Mouse (Mus musculus) thymus, postnatal 4 days (tissue): ENCODE results near the gene Glce.

Experiments
- DNase-seq: peaks from one replicate; pipeline ENCODE4 v3.0.0; 2021

Gene Glce

DNA sequence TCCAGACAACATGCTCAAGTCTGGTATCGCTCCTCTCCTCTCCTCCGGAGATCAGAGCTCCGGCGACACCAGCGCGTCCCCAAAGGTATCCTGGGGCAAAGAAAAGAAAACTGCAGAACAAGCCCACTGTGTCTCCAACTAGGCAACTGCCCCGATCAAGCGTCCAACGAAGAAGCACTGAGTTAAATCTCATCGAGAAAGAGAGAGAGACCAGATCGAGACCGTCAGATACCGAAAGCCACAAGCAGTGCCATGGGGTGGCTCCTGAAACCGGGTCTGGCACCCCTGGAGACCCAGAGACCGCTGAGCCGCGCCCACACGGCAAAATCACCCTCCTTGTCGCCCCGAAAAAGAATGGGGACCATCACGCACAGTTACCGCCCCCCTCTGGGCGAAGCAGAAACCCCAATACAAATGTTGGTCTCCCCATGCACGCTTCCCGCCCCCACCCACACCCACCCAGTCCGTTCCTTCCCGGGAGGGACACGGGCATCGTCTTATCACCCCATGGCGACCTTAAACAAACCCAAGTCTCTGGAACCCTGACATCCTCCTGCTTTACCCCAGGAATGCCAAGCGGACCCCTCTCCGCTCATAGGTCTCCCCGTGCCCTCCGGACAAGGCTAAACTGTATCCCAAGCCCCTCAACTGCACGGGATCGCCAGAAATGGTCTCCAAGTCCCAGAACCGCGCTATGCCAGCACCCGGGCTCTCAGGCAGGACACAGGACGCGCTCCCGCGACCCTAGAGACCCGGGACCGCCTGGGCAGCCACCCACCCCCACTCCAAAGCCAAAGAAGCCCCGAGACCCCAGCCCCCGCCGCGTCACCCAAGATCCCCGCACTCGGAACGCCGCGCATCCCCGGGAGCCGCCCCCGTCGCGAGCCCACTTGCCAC lies 656 bp downstream of the Glce start:
- peak; percentile 81 for DNase-seq

DNA sequence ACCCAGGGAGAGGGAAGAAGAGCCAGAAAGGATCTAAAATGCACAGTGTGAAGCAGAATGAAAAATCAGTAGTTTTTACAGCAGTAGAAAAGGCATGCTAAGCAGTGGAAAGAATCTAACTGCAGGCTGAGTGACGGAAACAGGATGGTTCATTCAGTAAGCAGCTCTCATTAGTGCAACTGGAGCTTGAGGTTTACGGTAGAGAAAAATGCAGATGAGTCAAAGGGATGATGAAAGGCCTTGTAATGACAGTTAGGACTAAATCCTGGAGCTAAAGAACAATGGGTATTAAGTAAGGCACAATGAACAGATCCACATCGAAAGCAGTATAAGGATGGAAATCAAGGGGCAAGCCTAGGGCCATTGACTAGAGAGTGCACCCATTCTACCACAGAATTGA lies 3.7 kb downstream of the Glce start:
- no peak for DNase-seq

DNA sequence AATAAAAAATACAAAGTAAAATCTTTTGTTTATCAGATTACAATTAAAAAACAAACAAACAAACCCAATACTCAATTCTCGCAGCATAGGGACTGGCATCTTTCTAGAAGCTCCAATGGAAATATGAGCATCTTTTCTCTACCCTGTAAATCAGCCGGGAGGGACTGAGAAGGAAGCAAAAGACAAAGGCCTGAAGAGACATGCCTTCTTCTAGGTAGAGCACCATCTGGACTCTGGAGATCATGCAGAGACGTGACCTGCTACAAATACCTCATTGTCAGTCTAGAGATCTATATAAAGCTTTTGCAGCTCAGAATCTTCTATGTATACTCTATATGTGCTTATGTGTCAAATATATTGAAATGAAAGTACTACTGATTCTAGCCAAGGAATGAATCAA lies 6.6 kb downstream of the Glce start:
- no peak for DNase-seq

DNA sequence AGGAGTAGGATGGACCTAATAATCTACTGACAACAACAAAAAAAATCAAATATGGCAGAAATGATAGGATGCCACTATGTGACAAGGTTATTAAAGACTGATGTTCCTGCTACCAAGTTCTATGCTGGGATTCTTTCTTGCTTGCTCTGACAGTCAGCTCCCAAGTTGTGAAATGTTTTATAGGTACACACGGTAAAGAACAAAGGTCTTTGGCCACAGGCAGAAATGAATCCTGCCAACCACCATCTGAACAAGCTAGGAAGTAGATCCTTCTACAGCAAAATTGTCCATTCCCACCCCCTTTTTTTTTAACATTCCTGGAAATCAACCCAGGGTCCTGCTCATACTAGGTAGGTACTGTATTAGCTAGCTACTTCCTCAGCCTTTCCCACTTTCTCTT lies 25.9 kb downstream of the Glce start:
- DNase-seq = no peak

DNA sequence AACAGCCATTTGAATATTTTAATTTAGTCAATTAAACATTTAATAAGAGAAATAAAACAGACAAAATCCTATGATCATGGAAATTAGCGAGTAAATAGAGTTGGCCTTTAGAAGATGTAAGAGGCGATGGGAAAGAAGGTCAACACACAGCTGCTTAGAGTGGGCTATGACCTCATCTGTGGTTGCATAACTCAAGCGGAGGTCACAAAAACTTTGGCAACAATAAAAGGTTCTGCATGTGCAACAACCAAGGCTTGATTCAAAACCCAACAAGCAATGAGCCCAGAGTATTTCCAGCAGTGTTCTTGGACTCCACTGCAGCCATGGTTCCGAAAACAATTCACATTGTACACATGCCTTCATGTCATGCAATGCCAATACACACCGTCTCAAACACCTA lies 30.9 kb downstream of the Glce start:
- DNase-seq = no peak

DNA sequence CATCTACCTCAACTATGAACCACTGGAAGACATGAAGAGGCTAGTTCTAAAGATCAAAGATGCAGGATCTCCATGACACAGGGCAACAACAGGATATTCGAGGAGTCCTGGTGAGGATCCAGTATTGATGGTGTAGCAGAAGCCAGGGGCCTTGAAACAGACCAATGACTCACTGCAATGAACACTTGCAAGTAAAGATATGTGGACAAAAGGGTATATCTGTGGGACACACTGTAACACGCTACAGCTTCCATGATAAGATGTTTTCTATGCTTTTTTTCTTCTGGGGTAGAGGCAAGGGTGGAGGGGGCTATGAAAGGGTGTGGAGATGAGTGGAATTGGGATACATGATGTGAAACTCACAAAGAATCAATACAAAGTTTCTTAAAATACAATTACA lies 36.9 kb downstream of the Glce start:
- DNase-seq = no peak

DNA sequence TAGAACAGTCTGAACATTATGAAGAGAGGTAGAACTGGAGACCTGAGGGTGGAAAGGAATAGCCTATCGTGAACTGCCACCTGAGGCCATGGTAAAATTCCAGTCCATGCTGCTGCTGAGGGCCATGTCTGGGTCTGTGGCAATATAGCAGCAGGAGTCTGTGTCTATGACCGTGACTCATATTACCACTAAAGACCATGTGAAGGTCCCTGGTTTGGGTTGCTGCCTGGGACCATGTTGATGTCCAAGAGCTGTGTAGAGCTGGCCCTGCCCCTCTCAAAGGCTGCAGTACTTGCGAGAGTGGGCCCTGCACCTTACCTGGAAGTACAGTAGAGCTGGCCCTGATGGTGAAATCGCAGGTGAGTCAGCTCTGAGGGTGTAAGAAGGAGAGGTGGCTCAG lies 37.6 kb downstream of the Glce start:
- no peak for DNase-seq

DNA sequence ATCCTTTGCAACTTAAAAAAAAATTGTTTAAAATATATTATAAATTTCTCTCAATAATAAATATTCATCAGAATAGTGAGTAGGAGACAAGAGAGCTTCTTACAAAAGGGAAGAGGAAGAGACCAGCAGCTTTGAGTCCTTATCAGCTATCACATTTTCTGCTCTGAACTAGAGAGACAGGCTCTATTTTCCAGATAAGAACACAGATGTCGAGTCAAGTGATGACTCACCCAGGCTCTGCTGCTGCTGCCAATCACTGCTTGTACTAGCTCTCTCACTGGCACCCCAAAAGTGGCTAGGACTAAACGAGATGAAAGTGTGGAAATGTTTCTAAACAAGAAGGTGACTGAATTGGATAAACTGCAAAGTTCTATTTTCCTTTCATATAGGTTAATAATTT lies 39.5 kb downstream of the Glce start:
- DNase-seq = no peak

DNA sequence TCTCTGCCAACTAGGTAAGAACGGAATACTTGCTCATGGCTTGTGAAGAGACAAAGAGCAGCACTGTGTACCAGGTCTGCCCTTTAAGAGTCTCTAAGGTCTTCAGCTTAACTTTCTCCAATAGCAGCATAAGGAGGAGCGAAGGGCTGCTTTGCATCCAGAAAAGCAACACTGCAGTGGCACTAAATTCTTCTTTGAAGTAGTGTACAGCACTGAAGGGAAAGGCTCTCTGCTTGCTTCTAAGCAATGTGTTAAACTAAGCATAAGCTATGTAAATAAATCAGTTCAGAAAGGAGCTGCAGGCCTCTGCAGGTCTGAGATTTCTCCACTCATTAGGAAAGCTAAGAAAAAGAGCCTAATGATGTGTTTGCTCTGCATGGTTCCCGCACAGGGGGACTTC lies 40.9 kb downstream of the Glce start:
- DNase-seq = no peak

DNA sequence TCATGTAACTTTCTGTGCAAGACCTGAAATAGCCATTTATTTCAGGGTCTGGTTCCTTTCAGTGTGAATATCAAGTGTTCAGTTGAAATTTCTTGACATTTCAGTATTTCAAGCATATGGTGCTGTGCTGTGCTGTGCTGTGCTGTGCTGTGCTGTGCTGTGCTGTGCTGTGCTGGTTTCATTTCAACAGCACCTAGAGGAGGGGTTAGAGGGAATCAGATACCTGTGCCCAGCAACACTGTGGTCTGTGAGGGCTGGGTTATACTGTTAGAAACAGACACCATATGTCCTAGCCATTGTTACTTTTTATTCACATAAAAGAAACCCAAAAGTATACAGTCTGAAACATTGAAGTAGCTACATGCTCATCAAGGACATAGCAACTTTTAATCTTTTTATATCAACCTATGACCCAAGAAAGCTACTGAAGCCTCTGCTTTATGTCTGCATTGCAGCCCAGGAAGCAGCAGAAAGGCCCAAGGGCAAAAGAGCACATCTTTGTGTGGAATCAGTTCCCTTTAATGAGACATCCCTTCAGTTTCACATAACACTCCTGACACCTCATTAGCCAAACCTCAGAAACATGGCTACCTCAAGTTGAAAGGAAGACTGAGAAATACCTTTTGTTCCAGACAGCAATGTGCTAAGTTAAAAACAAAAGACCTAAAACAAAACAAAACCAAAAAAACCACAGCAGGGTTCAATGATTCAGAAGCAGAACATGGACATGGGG lies 42.3 kb downstream of the Glce start:
- no peak for DNase-seq

DNA sequence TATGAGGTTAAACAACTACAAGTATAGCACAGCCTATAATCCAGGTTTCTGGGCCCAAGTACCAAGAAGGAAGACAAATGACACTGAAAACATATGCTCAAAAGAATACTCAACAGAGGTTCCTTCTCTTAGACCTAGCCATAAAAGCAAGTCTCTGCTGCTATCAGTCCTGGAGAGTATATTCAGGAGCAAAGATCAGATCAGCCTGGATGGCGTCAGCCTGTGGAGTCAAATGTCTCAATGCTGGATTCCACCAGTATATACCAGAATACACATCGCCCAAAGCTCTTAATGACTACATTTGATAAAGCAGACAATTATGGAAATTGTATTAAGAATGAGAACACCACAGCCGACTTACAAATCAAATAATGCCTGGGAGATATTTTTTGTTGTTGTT lies 60.2 kb downstream of the Glce start:
- no peak for DNase-seq

DNA sequence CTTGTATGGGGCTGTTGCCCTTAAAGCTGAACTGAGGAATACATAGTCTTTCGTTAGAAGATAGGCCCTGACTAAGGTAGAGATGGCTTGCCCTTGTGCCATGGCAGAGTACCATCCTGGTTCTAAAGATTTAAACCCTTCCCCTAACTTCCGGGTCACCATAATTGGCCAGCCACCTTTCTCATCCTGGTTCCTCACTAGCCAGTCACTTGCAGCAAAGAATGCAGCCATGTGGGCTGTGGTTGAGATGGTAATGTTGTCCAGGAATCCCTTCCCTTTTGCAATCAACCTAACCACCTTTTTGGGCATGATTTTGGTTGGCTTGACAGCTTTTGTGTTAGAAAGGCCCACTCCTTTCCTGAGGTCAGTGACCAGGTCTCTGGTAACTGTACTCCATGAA lies 62.0 kb downstream of the Glce start:
- no peak for DNase-seq

DNA sequence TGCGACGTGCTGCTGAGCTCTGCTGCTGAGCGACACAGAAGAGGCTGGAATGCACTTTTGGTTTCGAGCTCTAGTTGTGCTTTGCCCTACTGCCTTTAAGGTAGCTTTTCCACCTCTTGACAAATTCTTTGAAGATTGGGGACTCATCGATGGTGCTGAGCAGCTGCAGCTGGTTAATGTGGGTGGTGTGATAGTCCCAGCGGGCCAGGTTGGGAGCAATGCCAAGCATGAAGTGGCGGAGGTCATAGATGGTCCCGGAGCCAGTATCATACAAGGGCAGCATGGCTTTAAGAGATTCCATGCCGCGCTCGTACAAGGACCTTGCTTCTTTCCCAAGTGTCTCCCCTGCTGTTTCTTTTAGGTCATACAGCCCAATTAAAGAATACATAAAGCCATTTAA lies 62.5 kb downstream of the Glce start:
- no peak for DNase-seq

DNA sequence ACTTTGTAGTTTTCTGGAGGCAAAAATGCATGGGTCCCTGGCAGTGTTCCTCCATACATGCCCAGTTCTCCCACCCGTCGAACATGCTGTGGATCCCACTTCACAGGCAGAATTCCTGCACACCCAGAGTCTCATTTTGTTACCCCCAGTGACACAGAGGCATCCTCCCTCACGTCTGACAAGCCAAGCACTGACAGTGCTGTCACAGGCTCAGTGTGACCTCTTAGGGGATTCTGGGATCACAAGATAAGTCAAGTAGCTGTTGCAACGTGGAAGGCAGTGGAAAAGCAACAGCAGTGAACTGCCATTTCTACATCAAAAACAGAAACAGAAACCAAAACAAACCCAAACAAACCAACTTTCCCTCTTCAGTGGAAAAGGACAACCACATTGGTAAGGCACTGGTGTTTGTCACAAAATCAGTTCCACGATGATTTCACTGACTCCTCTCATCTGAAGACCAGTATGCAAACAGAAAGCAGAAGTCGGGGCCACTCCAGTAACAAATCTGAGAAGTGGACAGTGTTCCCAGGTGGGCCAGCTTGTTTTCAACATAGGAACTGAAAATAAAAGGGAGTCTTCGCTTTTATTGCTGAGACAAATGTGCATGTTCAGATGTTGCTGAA lies 64.5 kb downstream of the Glce start:
- DNase-seq = no peak

DNA sequence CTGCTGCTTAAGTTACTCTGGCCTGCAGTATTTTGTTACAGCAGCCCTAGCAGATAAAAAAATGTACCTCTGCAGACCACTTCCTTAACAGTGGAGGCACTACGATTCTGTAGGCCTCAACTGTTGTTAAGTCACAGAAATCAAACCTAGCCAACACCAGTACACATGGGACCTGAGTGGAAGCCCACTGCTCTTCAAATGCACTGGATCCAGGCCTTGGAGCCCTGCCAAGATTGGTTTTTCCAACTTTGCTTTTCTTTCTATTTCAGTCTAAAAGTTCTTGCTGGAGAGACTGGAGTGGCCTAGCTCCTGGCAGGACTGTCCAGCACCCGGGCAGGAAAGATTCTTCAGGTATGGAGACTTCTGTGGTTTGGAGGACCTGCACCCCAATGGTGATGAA lies 66.2 kb downstream of the Glce start:
- no peak for DNase-seq

DNA sequence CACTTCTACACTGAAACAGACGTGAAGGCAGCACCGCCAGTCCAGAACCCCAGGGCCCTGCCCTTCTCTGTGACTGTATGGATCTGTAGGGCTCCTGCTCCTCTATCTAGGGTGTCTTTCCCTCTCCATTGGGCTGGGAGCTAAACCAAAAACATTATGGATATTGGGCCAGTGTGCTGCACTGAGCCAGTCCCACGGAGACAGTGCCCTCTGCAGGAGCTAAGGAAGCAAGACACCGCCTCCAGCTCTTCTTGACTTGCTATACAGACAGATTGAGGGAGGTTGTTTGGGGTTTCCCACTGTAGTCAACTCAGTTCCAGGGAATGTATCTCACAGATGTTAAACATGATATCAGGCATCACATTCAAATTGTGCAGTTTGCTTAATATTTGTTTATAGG lies 71.7 kb downstream of the Glce start:
- peak; percentile 47 for DNase-seq

DNA sequence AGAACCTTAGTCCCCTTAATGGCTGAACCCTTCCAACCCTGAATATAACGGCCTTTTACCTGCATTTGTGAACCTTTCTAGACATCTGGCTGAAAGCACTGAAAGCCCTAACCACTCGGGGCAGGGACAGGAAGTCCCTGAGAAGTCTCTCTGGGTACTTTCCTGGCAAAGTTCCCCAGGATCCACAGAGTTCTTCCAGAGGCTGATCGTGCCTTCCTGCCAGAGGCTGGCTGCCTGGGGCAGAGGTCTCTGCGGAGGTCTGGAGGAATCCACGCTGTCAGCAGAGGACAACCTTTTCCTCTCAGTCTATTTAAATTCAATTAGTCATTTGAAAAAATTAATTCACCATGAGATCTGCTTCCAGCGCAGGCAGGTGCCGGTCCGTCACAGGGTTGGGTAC lies 73.3 kb downstream of the Glce start:
- DNase-seq = no peak

DNA sequence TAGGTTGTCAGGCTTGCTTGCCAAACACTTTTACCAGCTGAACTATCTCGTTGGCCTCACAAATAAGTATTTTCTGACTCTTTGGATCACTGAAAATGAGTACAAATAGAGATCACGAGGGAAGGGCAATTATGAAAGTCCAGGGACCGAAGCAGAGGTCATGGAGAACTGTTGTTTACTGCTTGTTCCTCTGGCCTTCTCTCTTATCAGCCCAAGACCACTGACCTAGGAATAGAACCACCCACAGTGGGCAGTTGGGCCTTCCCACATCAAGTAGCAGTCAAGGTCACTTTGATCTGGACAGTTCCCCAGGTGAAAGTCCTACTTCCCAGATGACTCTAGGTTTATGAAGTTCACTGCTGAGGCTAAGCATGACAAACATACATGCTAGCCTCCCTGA lies 80.3 kb downstream of the Glce start:
- no peak for DNase-seq

DNA sequence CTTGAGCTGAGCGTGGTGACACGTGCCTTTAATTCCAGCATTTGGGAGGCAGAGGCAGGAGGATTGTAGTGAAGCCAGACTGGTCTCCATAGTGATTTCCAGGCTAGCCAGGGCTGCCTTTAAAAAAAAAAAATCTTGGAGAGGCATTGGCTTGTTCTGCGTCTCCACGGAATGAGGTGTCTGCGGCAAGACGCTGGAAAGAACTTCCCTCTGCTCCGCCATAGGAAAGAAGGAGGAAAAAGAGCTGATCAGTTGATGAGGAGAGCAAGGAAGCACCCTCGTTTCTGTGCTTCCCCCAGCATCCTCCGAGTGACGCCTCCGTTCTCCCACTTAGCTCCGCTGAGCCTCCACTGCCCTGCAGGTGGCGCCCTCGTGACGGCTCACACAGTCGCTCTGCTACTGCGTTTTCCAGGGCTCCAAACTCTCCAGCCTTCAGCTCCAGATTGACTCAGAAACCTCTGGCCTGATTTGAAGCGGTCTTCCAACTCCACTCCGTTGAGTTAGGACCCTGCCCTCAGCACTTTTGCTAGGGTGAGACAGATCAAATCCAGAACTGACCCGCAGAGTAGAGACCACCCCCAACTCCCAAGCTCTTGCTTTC lies 82.3 kb downstream of the Glce start:
- peak; percentile 96 for DNase-seq

DNA sequence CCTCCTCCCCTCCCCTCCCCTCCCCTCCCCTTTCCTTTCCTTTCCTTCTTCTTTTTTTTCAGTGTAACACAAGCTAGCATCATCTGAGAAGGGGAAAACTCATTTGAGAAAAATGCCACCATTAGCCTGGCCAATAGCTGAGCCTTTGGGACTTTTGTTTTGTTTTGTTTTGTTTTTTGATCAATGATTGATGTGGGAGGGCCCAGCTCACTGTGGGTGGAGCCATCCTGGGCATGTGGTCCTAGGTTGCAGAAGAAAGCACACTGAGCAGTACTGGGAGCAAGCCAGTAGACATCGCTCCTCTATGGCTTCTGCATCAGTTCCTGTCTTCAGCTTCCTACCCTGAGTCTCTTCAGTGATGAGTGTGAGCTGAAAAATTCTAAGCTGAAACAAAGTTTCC lies 86.6 kb downstream of the Glce start:
- DNase-seq = no peak

DNA sequence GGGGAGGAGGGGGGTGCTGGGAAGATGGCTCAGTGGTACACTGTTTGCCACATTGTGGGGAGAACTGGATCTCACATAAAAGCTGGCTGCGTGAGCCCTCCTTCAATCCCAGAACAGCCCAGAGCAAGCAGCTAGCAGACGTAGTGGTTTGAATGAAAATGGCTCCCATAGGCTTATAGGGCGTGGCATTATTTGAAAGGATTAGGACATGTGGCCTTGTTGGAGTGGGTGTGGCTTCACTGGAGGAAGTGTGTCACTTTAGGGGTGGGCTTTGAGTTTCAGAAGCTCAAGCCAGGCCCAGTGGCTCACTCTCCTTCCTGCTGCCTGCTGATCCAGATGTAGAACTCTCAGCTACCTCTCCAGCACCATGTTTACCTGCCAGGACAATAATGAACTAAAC lies 90.2 kb downstream of the Glce start:
- DNase-seq = no peak

DNA sequence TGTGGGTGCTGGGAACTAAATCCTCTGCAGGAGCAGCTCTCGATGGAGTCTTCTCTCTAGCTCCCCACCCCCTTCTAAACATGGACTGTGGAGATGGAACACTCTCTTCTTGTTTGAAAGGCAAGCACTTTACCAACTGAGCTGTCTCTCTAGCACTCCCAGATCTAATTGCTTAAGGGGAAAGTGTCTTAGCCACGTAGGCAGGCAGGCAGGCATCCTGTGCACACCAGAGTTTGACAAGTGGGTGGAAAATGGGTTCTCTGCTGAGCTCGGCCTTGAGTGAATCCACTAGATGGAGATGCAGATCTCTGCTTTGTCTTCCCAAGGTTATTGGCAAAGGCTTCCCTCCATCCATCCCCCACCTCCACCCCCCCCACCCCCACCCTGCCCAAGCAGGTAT lies 94.4 kb downstream of the Glce start:
- no peak for DNase-seq

DNA sequence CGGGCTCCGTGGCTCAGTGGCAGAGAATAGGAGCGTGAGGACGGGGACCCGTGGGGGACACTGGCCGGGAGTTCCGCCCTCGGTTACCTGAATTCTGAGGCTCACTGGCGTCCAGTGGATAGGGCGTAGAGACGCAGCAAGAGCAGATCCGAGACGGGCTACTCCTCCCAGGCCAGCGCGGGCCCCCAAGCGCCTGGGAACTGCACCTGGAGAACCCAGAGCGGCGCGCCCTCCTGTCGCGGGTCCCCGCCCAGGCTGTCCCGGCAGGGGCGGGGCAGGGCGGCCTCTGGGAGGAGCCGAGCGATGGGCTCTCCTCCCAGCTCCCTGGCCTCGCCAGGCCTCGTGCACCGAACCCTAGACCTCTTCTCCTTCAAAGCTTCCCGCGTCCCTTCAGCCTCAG lies 95.9 kb downstream of the Glce start, which contains the start of gene Paqr5:
TSS of gene Paqr5 (minus strand) at position 257 of the 400 bp plus-strand sequence.
- peak; percentile 79 for DNase-seq

DNA sequence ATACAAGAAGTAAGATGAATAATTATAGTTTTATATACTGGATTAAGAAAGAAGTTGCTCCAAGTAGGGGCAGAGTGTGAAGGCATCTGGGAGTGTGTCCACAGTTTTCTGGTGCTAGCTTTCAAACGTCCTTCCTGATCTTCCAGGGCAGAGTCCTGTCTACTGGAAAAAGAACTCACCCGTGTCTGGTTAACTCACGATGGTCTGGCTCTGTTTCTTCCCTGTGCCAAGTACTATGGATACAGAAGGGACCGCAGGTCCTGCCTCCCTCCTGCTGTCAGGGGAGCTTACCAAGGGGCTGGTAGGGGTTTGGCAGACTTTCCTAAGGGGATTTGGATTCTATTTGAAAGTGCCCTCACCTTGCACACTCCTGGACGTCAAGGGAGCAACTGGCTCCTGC lies 97.4 kb downstream of the Glce start:
- DNase-seq = no peak
